In genomic region chr8:115375361-115376047, GRCm38 (mm10) we compare ENCODE assay signal across 9 mouse cellular contexts.
DNase-seq lines count a peak whose midpoint lies in the region; ATAC-seq lines count a peak whose summit lies in the region.
"Had no signal": no experiment of that assay in that cellular context is flagged by ENCODE, and none has a peak within 500 bp of the region (broad histone marks: within the 10 kb centered on the region; RNA-seq: fewer than 3 reads in every experiment).

No protein-coding gene starts in this region.

- H3K27ac ChIP-seq in forebrain, embryonic 14.5 days (ENCODE audit: low read depth, low read length): peak overlapping the region; percentile 44; the same call in 1 of the 2 replicates
- H3K27ac ChIP-seq in forebrain, embryonic 10.5 days: no peak overlapping the region
- H3K27ac ChIP-seq in lung, embryonic 15.5 days: peak overlapping the region; percentile 46; the same call in 1 of the 2 replicates
- H3K27ac ChIP-seq in heart, embryonic 15.5 days: peak overlapping the region; percentile 60
- H3K27ac ChIP-seq: hindbrain, embryonic 15.5 days had no signal

- peak; percentile 78 for DNase-seq in forebrain, embryonic 14.5 days (ENCODE audit: low spot score)
- no peak for DNase-seq in forebrain, embryonic 10.5 days (ENCODE audit: extremely low spot score, low spot score)
- no peak for DNase-seq in lung, adult 18-20 months
- DNase-seq in retina, postnatal 7 days (ENCODE audit: low read depth, low spot score): peak; percentile 9
- no peak for DNase-seq in thymus, postnatal 10 days (ENCODE audit: low spot score in 2 of 2)
- no peak for DNase-seq in urinary bladder, adult 18-20 months (ENCODE audit: low spot score in 2 of 2)

- H3K27me3 ChIP-seq in forebrain, embryonic 14.5 days (replicated peaks; ENCODE audit: control insufficient read depth, insufficient read depth, low read length): no peaks in the 10 kb centered on the region
- no peaks in the 10 kb centered on the region for H3K27me3 ChIP-seq in forebrain, embryonic 10.5 days (ENCODE audit: poor library complexity, severe bottlenecking)
- H3K27me3 ChIP-seq in lung, embryonic 15.5 days: no peaks in the 10 kb centered on the region
- no peaks in the 10 kb centered on the region for H3K27me3 ChIP-seq in heart, embryonic 15.5 days
- H3K27me3 ChIP-seq: hindbrain, embryonic 15.5 days had no signal

- no peak overlapping the region for H3K9ac ChIP-seq in forebrain, embryonic 14.5 days (ENCODE audit: low read length)
- no peak overlapping the region for H3K9ac ChIP-seq in lung, embryonic 15.5 days
- no peak overlapping the region for H3K9ac ChIP-seq in heart, embryonic 15.5 days
- H3K9ac ChIP-seq: hindbrain, embryonic 15.5 days had no signal

- no peaks in the 10 kb centered on the region for H3K36me3 ChIP-seq in forebrain, embryonic 14.5 days (ENCODE audit: control insufficient read depth, insufficient read depth, low read length)
- H3K36me3 ChIP-seq in forebrain, embryonic 10.5 days (replicated peaks): no peaks in the 10 kb centered on the region
- no peaks in the 10 kb centered on the region for H3K36me3 ChIP-seq in lung, embryonic 15.5 days
- no peaks in the 10 kb centered on the region for H3K36me3 ChIP-seq in heart, embryonic 15.5 days
- H3K36me3 ChIP-seq: hindbrain, embryonic 15.5 days had no signal

- no peak overlapping the region for H3K4me2 ChIP-seq in forebrain, embryonic 14.5 days (ENCODE audit: low read length)
- peak overlapping the region; percentile 10; the same call in 1 of the 2 replicates for H3K4me2 ChIP-seq in lung, embryonic 15.5 days
- H3K4me2 ChIP-seq in heart, embryonic 15.5 days: peak overlapping the region; percentile 42; the same call in 1 of the 2 replicates
- H3K4me2 ChIP-seq: hindbrain, embryonic 15.5 days had no signal

- 41% methylated on average over 8 of the region's 8 CpGs for whole genome bisulfite sequencing in forebrain, embryonic 14.5 days
- 88% methylated on average over 8 of the region's 8 CpGs for WGBS in forebrain, embryonic 10.5 days
- 34% methylated on average over 8 of the region's 8 CpGs for WGBS in lung, embryonic 15.5 days
- 33% methylated on average over 8 of the region's 8 CpGs for WGBS in heart, embryonic 15.5 days

- ATAC-seq in forebrain, embryonic 14.5 days: peak; percentile 72
- peak; percentile 80; the same call in 1 of the 2 replicates for ATAC-seq in lung, embryonic 15.5 days (ENCODE audit: borderline replicate concordance, extremely low read depth, low FRiP score, low TSS enrichment)
- ATAC-seq in heart, embryonic 15.5 days (replicated peaks; ENCODE audit: insufficient number of reproducible peaks, insufficient read depth, low FRiP score, low read depth): peak; percentile 82

- no peaks in the 10 kb centered on the region for H3K9me3 ChIP-seq in forebrain, embryonic 14.5 days (replicated peaks; ENCODE audit: control insufficient read depth, low read length)
- H3K9me3 ChIP-seq in forebrain, embryonic 10.5 days: no peaks in the 10 kb centered on the region
- no peaks in the 10 kb centered on the region for H3K9me3 ChIP-seq in lung, embryonic 15.5 days
- H3K9me3 ChIP-seq in heart, embryonic 15.5 days (replicated peaks): no peaks in the 10 kb centered on the region
- H3K9me3 ChIP-seq: hindbrain, embryonic 15.5 days had no signal

- H3K4me1 ChIP-seq in forebrain, embryonic 14.5 days (ENCODE audit: control insufficient read depth, insufficient read depth, low read length): peaks cover 15% of the 10 kb centered on the region
- peaks cover 16% of the 10 kb centered on the region for H3K4me1 ChIP-seq in forebrain, embryonic 10.5 days
- peaks cover 24% of the 10 kb centered on the region; the same call in 1 of the 2 replicates for H3K4me1 ChIP-seq in lung, embryonic 15.5 days
- H3K4me1 ChIP-seq in heart, embryonic 15.5 days (replicated peaks): peaks cover 38% of the 10 kb centered on the region

- H3K4me3 ChIP-seq in forebrain, embryonic 14.5 days (ENCODE audit: low read depth, low read length): no peak overlapping the region
- H3K4me3 ChIP-seq in forebrain, embryonic 10.5 days: no peak overlapping the region
- H3K4me3 ChIP-seq in lung, embryonic 15.5 days: no peak overlapping the region
- H3K4me3 ChIP-seq in heart, embryonic 15.5 days: no peak overlapping the region
- H3K4me3 ChIP-seq: hindbrain, embryonic 15.5 days had no signal

Comparison
In these comparisons a context has a peak if more than half of its experiments do, and no peak if none do; other contexts are left out.
1. DNase-seq: peak in forebrain, embryonic 14.5 days (single experiment) and retina, postnatal 7 days (single experiment); none in forebrain, embryonic 10.5 days (single experiment), lung, adult 18-20 months (0 of 2), thymus, postnatal 10 days (0 of 2) and urinary bladder, adult 18-20 months (0 of 2).
2. Peak in every context shown above with its lines, with median percentiles within 50 percentile points of each other: ATAC-seq.